Mouse (Mus musculus) lung, postnatal 25 days (tissue): Measurements from ENCODE around the gene Hrk.

Source experiments
- DNase-seq: peaks from one replicate; pipeline ENCODE4 v3.0.0; 2022; ENCODE audit warnings: low spot score

Gene Hrk

GRCm38 (mm10) chr5:118165462-118165861 lies 1.0 kb downstream of the Hrk start:
- no peak for DNase-seq

GRCm38 (mm10) chr5:118167561-118167995 lies 3.1 kb downstream of the Hrk start:
- no peak for DNase-seq

GRCm38 (mm10) chr5:118169222-118170221 lies 5.1 kb downstream of the Hrk start:
- DNase-seq, result no peak

DNA sequence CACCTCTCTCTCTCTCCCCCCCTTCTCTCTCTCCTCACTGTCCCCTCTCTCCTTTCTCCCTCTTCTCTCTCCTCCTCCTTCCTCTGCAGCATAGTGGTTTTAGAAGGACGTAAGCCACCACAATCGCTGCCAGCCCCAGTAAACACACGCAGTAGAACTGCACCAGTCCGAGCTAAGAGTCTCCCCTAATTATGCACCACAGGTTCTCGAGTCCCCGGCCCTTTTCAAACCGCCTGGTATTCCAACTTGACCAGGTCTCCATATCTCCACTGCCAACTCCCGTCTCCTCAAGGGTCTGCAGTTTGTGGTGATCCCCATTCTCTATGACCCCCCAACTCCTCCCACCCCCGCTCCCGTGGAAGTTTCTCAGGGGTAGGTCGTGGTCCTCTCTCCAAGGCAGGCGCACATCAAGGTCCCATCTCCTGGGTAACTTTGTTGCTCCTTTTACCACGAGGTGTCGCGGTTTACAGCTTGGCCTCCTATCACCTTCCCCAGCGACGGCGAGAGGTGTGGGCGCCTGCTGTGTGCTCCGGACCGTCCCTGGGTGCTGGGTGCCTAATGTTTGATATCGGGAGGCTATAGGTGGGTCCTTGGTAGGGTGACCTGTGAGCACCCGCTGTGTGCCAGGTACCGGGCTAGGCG lies 6.6 kb downstream of the Hrk start:
- no peak for DNase-seq

- DNase-seq, result no peak
Observed at GRCm38 (mm10) chr5:118171665-118172064, 7.2 kb downstream of the Hrk start.

GRCm38 (mm10) chr5:118172078-118172723 lies 7.8 kb downstream of the Hrk start:
- no peak for DNase-seq

GRCm38 (mm10) chr5:118174310-118175009 lies 10.0 kb downstream of the Hrk start:
- no peak for DNase-seq

DNA sequence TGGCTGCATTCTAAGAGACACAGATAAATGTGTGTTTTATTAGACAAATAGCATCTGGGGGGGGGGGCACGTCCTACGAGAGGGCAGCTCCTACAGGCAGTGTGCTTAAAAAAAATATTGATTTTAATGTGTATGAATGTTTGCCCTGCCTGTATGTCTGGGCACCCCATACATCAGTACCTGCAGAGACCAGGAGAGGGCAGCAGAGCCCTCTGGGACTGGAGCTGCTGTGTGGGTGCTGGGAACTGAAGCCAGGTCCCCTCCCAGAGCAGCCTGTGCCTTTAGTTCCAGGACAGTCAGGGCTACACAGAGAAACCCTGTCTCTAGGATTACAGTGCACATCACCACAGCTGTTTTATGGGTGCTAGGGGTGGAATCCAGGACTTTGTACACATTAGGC lies 10.7 kb downstream of the Hrk start:
- DNase-seq, result no peak

GRCm38 (mm10) chr5:118177640-118178039 lies 13.2 kb downstream of the Hrk start:
- DNase-seq, result no peak

DNA sequence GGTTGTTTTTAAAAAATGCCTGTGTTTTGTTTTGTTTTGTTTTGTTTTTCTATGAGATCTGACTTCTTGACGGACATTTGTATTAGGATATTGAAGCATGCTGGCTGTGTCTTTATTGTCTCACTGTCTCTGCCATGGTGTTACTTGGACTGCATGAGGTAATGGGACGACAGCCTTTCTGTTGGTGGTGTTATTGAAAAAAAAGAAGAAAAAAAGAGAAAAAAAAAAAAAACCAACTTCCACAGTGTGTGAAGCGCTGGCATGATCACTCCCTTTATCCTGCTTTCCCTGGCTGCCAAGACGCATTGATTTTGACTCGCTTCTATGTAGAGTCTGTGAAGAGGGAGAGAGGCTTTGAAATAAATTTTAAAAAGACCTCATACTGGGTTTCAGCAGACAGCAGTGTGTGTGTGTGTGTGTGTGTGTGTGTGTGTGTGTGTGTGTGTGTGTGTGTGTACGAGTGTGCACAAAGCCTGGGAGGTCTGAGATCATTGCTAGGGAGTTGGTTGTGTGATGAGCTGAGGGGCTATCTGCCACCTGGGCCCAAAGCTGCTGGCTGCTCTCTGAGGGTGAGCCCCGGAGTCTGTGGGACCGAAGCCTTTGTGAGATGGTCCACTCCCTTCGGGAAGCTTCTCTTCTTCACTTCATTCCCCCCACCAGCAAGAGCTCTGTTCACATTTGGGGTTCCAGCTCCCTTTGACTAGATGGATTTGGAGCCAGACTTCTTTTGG lies 22.6 kb downstream of the Hrk start:
- no peak for DNase-seq

DNA sequence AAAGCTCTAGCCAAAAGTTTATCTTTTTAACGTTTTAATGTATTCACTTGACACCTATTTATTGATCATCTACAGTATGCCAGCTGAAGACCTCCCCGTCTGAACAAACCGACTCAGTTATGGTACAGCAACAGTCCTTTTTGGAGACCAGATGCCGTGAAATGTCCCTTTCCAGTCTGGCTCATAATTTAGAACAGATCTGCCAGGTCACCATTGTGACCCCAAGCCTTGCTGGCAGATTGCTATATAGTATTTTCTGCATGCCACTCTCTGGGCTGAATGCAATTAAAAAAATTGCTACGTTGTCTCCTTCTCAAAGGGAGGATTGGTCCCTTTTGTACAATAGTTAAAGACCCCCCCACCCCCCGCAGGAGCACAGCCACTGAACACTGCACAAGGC lies 23.9 kb downstream of the Hrk start:
- no peak for DNase-seq

DNA sequence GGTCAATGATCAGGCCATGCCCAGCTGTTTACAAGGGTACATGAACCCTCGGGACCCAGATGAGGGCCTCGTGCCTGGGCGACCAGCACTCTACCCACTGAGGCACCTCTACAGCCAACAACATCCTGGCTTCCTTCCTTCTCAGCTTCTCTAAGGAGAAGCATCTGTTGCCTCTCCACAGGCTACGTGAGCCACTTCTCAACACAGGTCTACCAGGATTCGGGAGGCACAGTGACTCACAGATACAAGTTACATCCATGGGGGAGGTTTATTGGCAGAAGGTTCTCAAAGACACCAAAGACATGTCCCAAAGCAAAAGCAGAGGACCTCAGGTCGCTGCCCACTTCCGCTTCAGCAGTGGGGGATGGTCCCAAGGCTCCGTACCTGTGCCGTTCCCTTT lies 26.0 kb downstream of the Hrk start:
- no peak for DNase-seq

- DNase-seq, result no peak
Observed at GRCm38 (mm10) chr5:118192221-118192620, 27.8 kb downstream of the Hrk start.

DNA sequence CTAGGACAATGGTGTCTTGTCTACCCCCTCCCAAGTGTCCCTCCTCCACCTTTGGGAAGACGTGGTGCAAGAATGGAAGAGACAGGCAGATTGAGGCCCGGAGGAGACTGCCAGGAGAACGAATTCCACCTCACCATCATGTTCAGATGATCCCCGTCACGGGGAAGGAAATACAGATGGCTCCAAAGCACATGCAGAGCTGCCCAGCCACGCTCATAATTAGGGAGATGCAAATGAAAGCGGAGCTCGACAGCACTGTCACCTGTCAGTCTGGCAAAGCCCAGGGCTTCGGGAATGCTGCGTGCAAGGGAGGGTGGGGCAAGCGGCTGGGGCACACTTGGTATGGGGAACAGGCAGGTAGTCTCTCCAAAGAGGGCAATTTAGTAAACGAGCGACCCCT lies 33.0 kb downstream of the Hrk start:
- no peak for DNase-seq

GRCm38 (mm10) chr5:118199670-118200069 lies 35.2 kb downstream of the Hrk start:
- no peak for DNase-seq

GRCm38 (mm10) chr5:118204675-118205440 lies 40.4 kb downstream of the Hrk start:
- DNase-seq, result no peak

GRCm38 (mm10) chr5:118205852-118206251 lies 41.4 kb downstream of the Hrk start:
- no peak for DNase-seq

- no peak for DNase-seq
Observed at GRCm38 (mm10) chr5:118214012-118214411, 49.6 kb downstream of the Hrk start.

DNA sequence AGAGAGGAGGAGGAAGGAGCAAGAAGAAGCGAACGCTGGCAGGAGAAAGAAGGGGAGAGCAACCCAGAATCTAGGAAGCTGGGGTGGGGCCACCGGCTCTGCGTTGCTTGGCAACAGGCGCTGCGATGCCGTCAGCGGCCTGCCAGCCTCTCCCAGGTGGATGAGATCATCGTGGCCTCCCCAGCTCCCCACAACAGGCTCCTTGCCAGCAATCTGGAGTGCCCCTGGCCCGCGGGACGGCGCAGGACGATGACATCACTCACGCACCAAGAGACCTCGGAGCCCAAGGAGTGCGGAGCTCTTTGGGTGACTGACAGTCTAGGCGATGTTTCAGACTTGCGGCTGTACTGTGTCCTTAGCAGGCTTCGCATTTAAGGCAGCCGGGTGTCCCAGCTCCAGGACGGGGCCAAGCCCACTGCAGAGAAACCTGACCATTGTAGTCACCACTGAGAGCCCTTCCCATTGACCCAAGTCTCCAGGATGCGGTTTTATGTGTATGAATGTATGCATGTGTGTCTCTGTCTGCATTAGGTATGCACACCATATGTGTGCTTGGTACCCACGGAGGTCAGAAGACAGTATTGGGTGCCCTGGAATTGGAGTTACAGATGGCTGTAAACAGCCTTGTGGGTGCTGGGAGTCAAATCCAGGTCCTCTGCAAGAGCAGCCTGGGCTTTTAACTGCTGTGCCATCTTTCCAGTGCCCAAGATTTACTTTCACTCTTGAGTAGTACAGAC lies 50.1 kb downstream of the Hrk start:
- peak; percentile 75 for DNase-seq

- no peak for DNase-seq
Observed at GRCm38 (mm10) chr5:118217410-118217809, 53.0 kb downstream of the Hrk start.
